Mouse (Mus musculus): Measurements from ENCODE around the gene Ccnb3. TPM values are rescaled to one million over a fixed set of nuclear protein-coding genes. Genes with fewer than 3 reads are reported as not detected.

The Ccnb3 gene
- total and polyA plus RNA-seq, 3 experiments, result not detected

DNA sequence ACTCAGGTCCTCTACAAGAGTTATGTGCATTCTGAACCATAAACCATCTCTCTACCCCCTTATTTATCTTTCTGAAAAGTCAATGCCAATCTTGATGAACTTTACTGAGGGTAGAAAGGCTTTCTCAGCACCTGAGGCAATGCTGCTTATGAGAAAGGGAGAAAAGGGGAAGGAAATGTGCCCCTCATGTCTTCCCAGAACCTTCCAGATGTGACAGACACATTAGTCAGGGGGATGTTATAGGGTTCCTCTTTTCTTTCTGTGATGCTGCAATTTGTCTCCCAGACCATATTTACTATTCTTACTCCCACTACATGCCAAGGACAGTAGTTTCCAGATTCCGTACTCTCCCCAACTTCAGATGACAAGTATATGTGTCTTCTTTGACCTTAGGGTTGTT is 44.5 kb upstream of the Ccnb3 start:
- no peak overlapping the region for H3K4me3 ChIP-seq (replicated peaks in 1 of 3; ENCODE audit: low read depth in 2 of 3, low read length in 2 of 3, poor library complexity in 1 of 3)
- H3K27ac ChIP-seq (ENCODE audit: insufficient read depth, low read depth), result no peak overlapping the region
- no peaks in the 10 kb centered on the region for H3K79me2 ChIP-seq (replicated peaks; ENCODE audit: control insufficient read depth, extremely low read depth, insufficient read depth, poor library complexity, severe bottlenecking)
- in situ Hi-C loops (cut with MboI; ENCODE audit: low pct_ligation_motif_present, low pct_unique_long_range_greater_than_20kb, low sequenced_read_pairs) (no loop called here), dilution Hi-C loops (cut with MboI; ENCODE audit: extremely low pct_ligation_motif_present, extremely low pct_unique_long_range_greater_than_20kb, low sequenced_read_pairs) (no loop called here)
- H3K9me3 ChIP-seq (replicated peaks; ENCODE audit: low read length), result no peaks in the 10 kb centered on the region
- H3K9ac ChIP-seq (ENCODE audit: insufficient read depth, low read depth), result no peak overlapping the region
- H3K27me3 ChIP-seq (replicated peaks), result no peaks in the 10 kb centered on the region
- TF ChIP-seq UBTF (IDR thresholded peaks at IDR 0.05; ENCODE audit: low read depth, low read length) (no peak), KAT2A (IDR thresholded peaks at IDR 0.05; ENCODE audit: insufficient replicate concordance, low read length) (no peak), POLR2AphosphoS2 (IDR thresholded peaks at IDR 0.05; ENCODE audit: low read depth, low read length) (no peak), MXI1 (IDR thresholded peaks at IDR 0.05; ENCODE audit: low read depth, low read length) (no peak), MEF2A (IDR thresholded peaks at IDR 0.05; ENCODE audit: borderline replicate concordance, low read depth, low read length) (no peak), TBP (conservative IDR thresholded peaks at IDR 0.05; ENCODE audit: low read depth, low read length) (no peak), MAZ (IDR thresholded peaks at IDR 0.05; ENCODE audit: low read depth, low read length) (no peak), MAX (IDR thresholded peaks at IDR 0.05; ENCODE audit: low read length) (no peak), ZC3H11A (IDR thresholded peaks at IDR 0.05; ENCODE audit: low read depth, low read length) (no peak), E2F4 (IDR thresholded peaks at IDR 0.05; ENCODE audit: insufficient replicate concordance, low read depth, low read length) (no peak)
- H3K36me3 ChIP-seq (replicated peaks in 1 of 2; ENCODE audit: control insufficient read depth in 1 of 2, insufficient read depth in 1 of 2, low read length in 1 of 2), result no peaks in the 10 kb centered on the region
- no peak for DNase-seq (ENCODE audit: extremely low read depth)
- no peak overlapping the region for H3K4me2 ChIP-seq (ENCODE audit: insufficient read depth, low read depth, poor library complexity, severe bottlenecking)
- H3K4me1 ChIP-seq (ENCODE audit: control insufficient read depth in 1 of 2, insufficient read depth in 2 of 2), result peaks cover 0 to 5% of the 10 kb centered on the region in 2 experiments; a peak in 1 of 4 replicates

DNA sequence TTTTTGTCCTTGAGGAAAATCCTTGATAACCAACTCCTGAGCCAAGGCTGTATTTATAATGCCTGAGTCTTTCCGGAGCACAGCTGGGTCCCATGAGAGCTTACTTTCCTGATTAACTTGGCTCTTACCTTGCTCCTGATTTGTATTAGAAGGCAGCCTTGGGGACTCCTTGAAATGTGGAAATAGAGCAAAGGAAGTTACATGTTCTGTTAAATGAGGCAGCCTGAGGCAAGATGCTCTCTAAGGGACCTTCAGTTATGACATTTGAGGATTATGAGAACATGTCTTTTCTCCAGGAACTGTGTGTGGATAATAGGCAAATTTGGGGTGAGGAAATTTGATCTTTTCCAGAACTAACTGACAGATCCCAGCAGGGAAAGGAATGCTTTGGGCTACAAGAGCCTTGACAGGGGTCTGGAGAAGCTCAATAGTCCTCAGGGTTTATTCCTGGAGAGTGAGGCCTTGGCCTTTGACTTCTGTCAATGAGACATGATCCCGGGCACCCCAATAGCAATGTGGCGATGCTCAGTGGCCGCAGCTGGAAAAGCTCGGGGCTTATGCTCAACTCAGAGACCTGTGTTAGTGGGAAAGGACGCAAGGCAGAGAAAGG is 38.5 kb upstream of the Ccnb3 start:
- in situ Hi-C loops (cut with MboI; ENCODE audit: low pct_ligation_motif_present, low pct_unique_long_range_greater_than_20kb, low sequenced_read_pairs) (no loop called here), dilution Hi-C loops (cut with MboI; ENCODE audit: extremely low pct_ligation_motif_present, extremely low pct_unique_long_range_greater_than_20kb, low sequenced_read_pairs) (no loop called here)
- Histone ChIP-seq H3K9ac (ENCODE audit: insufficient read depth, low read depth) (no peak overlapping the region), H3K4me2 (ENCODE audit: insufficient read depth, low read depth, poor library complexity, severe bottlenecking) (no peak overlapping the region), H3K27ac (ENCODE audit: insufficient read depth, low read depth) (no peak overlapping the region), H3K27me3 (replicated peaks) (no peaks in the 10 kb centered on the region), H3K4me1 (ENCODE audit: control insufficient read depth in 1 of 2, insufficient read depth in 2 of 2) (no peaks in the 10 kb centered on the region), H3K79me2 (replicated peaks; ENCODE audit: control insufficient read depth, extremely low read depth, insufficient read depth, poor library complexity, severe bottlenecking) (no peaks in the 10 kb centered on the region), H3K9me3 (replicated peaks; ENCODE audit: low read length) (no peaks in the 10 kb centered on the region), H3K36me3 (replicated peaks in 1 of 2; ENCODE audit: control insufficient read depth in 1 of 2, insufficient read depth in 1 of 2, low read length in 1 of 2) (no peaks in the 10 kb centered on the region), H3K4me3 (replicated peaks in 1 of 3; ENCODE audit: low read depth in 2 of 3, low read length in 2 of 3, poor library complexity in 1 of 3) (no peak overlapping the region)
- DNase-seq (ENCODE audit: extremely low read depth), result no peak
- TF ChIP-seq POLR2A (IDR thresholded peaks at IDR 0.05; ENCODE audit: low read depth, low read length) (no peak), MYC (IDR thresholded peaks at IDR 0.05; ENCODE audit: low read depth, low read length) (no peak), TCF12 (IDR thresholded peaks at IDR 0.05; ENCODE audit: low read depth, low read length) (no peak)

DNA sequence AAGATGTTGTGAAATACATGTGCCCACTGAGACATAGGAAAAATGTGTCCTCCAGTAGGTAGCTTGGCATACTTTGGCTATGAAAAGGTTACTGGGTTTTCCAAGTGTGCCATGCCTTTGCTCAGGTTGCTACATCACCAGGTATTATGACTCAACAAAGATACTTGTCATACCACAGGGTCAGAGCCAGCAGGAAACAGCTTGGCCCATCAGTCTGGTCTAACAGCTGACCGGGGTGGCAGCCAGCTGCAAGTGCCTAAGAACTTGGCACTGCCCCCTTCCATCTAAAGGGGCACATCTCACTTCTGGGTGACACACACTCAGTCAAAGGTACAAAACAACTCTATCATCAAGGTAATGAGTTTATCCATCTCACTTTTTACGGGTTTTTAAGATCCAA is 26.6 kb upstream of the Ccnb3 start:
- no peak for DNase-seq (ENCODE audit: extremely low read depth)
- in situ Hi-C loops (cut with MboI; ENCODE audit: low pct_ligation_motif_present, low pct_unique_long_range_greater_than_20kb, low sequenced_read_pairs), result no loop called here

More for the DNA sequence above, 26.6 kb upstream of the Ccnb3 start:
- Histone ChIP-seq H3K36me3 (replicated peaks in 1 of 2; ENCODE audit: control insufficient read depth in 1 of 2, insufficient read depth in 1 of 2, low read length in 1 of 2) (no peaks in the 10 kb centered on the region), H3K4me3 (replicated peaks in 1 of 3; ENCODE audit: low read depth in 2 of 3, low read length in 2 of 3, poor library complexity in 1 of 3) (no peak overlapping the region), H3K27me3 (replicated peaks) (no peaks in the 10 kb centered on the region), H3K4me2 (ENCODE audit: insufficient read depth, low read depth, poor library complexity, severe bottlenecking) (no peak overlapping the region), H3K27ac (ENCODE audit: insufficient read depth, low read depth) (no peak overlapping the region), H3K4me1 (ENCODE audit: control insufficient read depth in 1 of 2, insufficient read depth in 2 of 2) (no peaks in the 10 kb centered on the region), H3K9ac (ENCODE audit: insufficient read depth, low read depth) (no peak overlapping the region), H3K79me2 (replicated peaks; ENCODE audit: control insufficient read depth, extremely low read depth, insufficient read depth, poor library complexity, severe bottlenecking) (no peaks in the 10 kb centered on the region), H3K9me3 (replicated peaks; ENCODE audit: low read length) (no peaks in the 10 kb centered on the region)
- no peak for TF ChIP-seq ZKSCAN1 (IDR thresholded peaks at IDR 0.05; ENCODE audit: borderline replicate concordance, low read depth, low read length)
- TF ChIP-seq MXI1 (IDR thresholded peaks at IDR 0.05; ENCODE audit: low read depth, low read length), result no peak
- TF ChIP-seq USF2 (conservative IDR thresholded peaks at IDR 0.05; ENCODE audit: low read depth, low read length), result no peak
- no peak for TF ChIP-seq MYC (IDR thresholded peaks at IDR 0.05; ENCODE audit: low read depth, low read length)
- no peak for TF ChIP-seq ELF1 (IDR thresholded peaks at IDR 0.05; ENCODE audit: low read depth, low read length)
- TF ChIP-seq GABPA (IDR thresholded peaks at IDR 0.05; ENCODE audit: insufficient replicate concordance, low read depth, low read length), result no peak
- TF ChIP-seq POLR2AphosphoS2 (IDR thresholded peaks at IDR 0.05; ENCODE audit: low read depth, low read length), result no peak
- no peak for TF ChIP-seq EP300 (IDR thresholded peaks at IDR 0.05; ENCODE audit: low read length)
- TF ChIP-seq MAFK (IDR thresholded peaks at IDR 0.05; ENCODE audit: insufficient replicate concordance, low read length), result no peak
- no peak for TF ChIP-seq MAZ (IDR thresholded peaks at IDR 0.05; ENCODE audit: low read depth, low read length)
- no peak for TF ChIP-seq TBP (conservative IDR thresholded peaks at IDR 0.05; ENCODE audit: low read depth, low read length)
- TF ChIP-seq SIN3A (IDR thresholded peaks at IDR 0.05; ENCODE audit: low read length), result no peak
- TF ChIP-seq POLR2A (IDR thresholded peaks at IDR 0.05; ENCODE audit: low read depth, low read length), result no peak
- dilution Hi-C loops (cut with MboI; ENCODE audit: extremely low pct_ligation_motif_present, extremely low pct_unique_long_range_greater_than_20kb, low sequenced_read_pairs), result no loop called here

Measured in CH12.LX (cell line).